Mouse (Mus musculus) liver, embryonic 14.5 days (tissue): ENCODE data around the gene Tomm20.

Source experiments
- CTCF ChIP-seq: IDR thresholded peaks from 2 replicates; pipeline ENCODE4 v1.5.1; 2016; ENCODE audit warnings: antibody characterized with exemption, low read depth, control low read depth
- EP300 ChIP-seq: IDR thresholded peaks from 2 replicates; pipeline ENCODE4 v1.6.1; 2016; ENCODE audit warnings: antibody characterized with exemption, low read depth

- TF ChIP-seq CTCF (no peak), EP300 (no peak)
These were observed 26.4 kb downstream of the Tomm20 start for GRCm38 (mm10) chr8:126919255-126919654.
